In genomic region chr5:123947041-123947761, GRCm38 (mm10) we compare ENCODE assay signal across 10 mouse cellular contexts. TPM values are rescaled to one million over a fixed set of nuclear protein-coding genes. Genes with fewer than 3 reads are reported as not detected.
DNase-seq lines count a peak whose midpoint lies in the region; ATAC-seq lines count a peak whose summit lies in the region.
"Had no signal": no experiment of that assay in that cellular context is flagged by ENCODE, and none has a peak within 500 bp of the region (broad histone marks: within the 10 kb centered on the region; RNA-seq: fewer than 3 reads in every experiment).

No protein-coding gene starts in this region.

- no peaks in the 10 kb centered on the region; the same call in 1 of the 2 replicates for H3K4me1 ChIP-seq in intestine, embryonic 14.5 days (replicated peaks; ENCODE audit: control insufficient read depth, insufficient read depth, low read length)
- no peaks in the 10 kb centered on the region for H3K4me1 ChIP-seq in intestine, embryonic 15.5 days (replicated peaks)
- no peaks in the 10 kb centered on the region; the same call in 1 of the 2 replicates for H3K4me1 ChIP-seq in forebrain, embryonic 12.5 days
- H3K4me1 ChIP-seq: embryonic facial prominence, embryonic 12.5 days; limb, embryonic 13.5 days; stomach, embryonic 15.5 days had no signal

- DNase-seq in intestine, embryonic 14.5 days (ENCODE audit: low spot score), result peak; percentile 62
- DNase-seq in A20 (ENCODE audit: low read depth, low spot score) (peak; percentile 55), MN1 (ENCODE audit: low spot score) (peak; percentile 43)
- peak; percentile 87 for DNase-seq in retina, embryonic 14.5 days (ENCODE audit: low spot score)

- WGBS in intestine, embryonic 14.5 days, result 48% methylated on average over 7 of the region's 7 CpGs
- WGBS in intestine, embryonic 15.5 days, result 49% methylated on average over 7 of the region's 7 CpGs
- WGBS in forebrain, embryonic 12.5 days, result 55% methylated on average over 7 of the region's 7 CpGs

- no peak overlapping the region for H3K4me2 ChIP-seq in intestine, embryonic 14.5 days (ENCODE audit: low read length)
- no peak overlapping the region for H3K4me2 ChIP-seq in intestine, embryonic 15.5 days (replicated peaks)
- no peak overlapping the region for H3K4me2 ChIP-seq in forebrain, embryonic 12.5 days
- H3K4me2 ChIP-seq: embryonic facial prominence, embryonic 12.5 days; limb, embryonic 13.5 days; stomach, embryonic 15.5 days had no signal

- no peak overlapping the region for H3K4me3 ChIP-seq in intestine, embryonic 14.5 days (ENCODE audit: low read depth, low read length)
- H3K4me3 ChIP-seq in intestine, embryonic 15.5 days (replicated peaks), result no peak overlapping the region
- no peak overlapping the region for H3K4me3 ChIP-seq in forebrain, embryonic 12.5 days (replicated peaks)
- H3K4me3 ChIP-seq: embryonic facial prominence, embryonic 12.5 days; limb, embryonic 13.5 days; stomach, embryonic 15.5 days had no signal

- ATAC-seq in intestine, embryonic 14.5 days (replicated peaks; ENCODE audit: low FRiP score, low TSS enrichment, low read depth), result no peak
- no peak for ATAC-seq in intestine, embryonic 15.5 days
- ATAC-seq in granulocyte monocyte progenitor cell, adult 5-6 weeks (replicated peaks; ENCODE audit: poor library complexity, severe bottlenecking), result peak; percentile 37; the same call in 1 of the 2 replicates
- no peak for ATAC-seq in forebrain, embryonic 12.5 days (ENCODE audit: low FRiP score)

- no peaks in the 10 kb centered on the region for H3K36me3 ChIP-seq in intestine, embryonic 14.5 days (ENCODE audit: control insufficient read depth, insufficient read depth, low read length)
- H3K36me3 ChIP-seq in intestine, embryonic 15.5 days, result no peaks in the 10 kb centered on the region
- no peaks in the 10 kb centered on the region for H3K36me3 ChIP-seq in forebrain, embryonic 12.5 days (replicated peaks)
- H3K36me3 ChIP-seq: embryonic facial prominence, embryonic 12.5 days; limb, embryonic 13.5 days; stomach, embryonic 15.5 days had no signal

- no peaks in the 10 kb centered on the region for H3K9me3 ChIP-seq in intestine, embryonic 14.5 days (ENCODE audit: control insufficient read depth, low read length)
- H3K9me3 ChIP-seq in intestine, embryonic 15.5 days, result no peaks in the 10 kb centered on the region
- H3K9me3 ChIP-seq in forebrain, embryonic 12.5 days, result no peaks in the 10 kb centered on the region
- H3K9me3 ChIP-seq: embryonic facial prominence, embryonic 12.5 days; limb, embryonic 13.5 days; stomach, embryonic 15.5 days had no signal

- H3K9ac ChIP-seq in intestine, embryonic 14.5 days (ENCODE audit: low read length), result no peak overlapping the region
- no peak overlapping the region for H3K9ac ChIP-seq in intestine, embryonic 15.5 days
- no peak overlapping the region for H3K9ac ChIP-seq in forebrain, embryonic 12.5 days
- H3K9ac ChIP-seq: embryonic facial prominence, embryonic 12.5 days; limb, embryonic 13.5 days; stomach, embryonic 15.5 days had no signal

- no peaks in the 10 kb centered on the region for H3K27me3 ChIP-seq in intestine, embryonic 14.5 days (replicated peaks; ENCODE audit: control insufficient read depth, insufficient read depth, low read length)
- H3K27me3 ChIP-seq in intestine, embryonic 15.5 days (replicated peaks), result no peaks in the 10 kb centered on the region
- no peaks in the 10 kb centered on the region for H3K27me3 ChIP-seq in forebrain, embryonic 12.5 days
- H3K27me3 ChIP-seq: embryonic facial prominence, embryonic 12.5 days; limb, embryonic 13.5 days; stomach, embryonic 15.5 days had no signal

- no peak overlapping the region for H3K27ac ChIP-seq in intestine, embryonic 14.5 days (ENCODE audit: low read depth)
- H3K27ac ChIP-seq in intestine, embryonic 15.5 days, result no peak overlapping the region
- H3K27ac ChIP-seq in forebrain, embryonic 12.5 days, result no peak overlapping the region
- H3K27ac ChIP-seq: embryonic facial prominence, embryonic 12.5 days; limb, embryonic 13.5 days; stomach, embryonic 15.5 days had no signal

RNA-seq across cellular contexts. Expression of gene Ccdc62, which starts 16.7 kb away (rescaled TPM):
- polyA plus RNA-seq in intestine, embryonic 14.5 days (2014; fragmentation: Nextera tagmentation; extraction: Ambion mirVana), result 5.5 and 9.1 TPM in 2 replicates
- 4.7 and 5.1 TPM in 2 replicates for polyA plus RNA-seq in intestine, embryonic 15.5 days (2015; fragmentation: Nextera tagmentation; extraction: Ambion mirVana)
- 0.34 and 2.6 TPM in 2 replicates for total RNA-seq in granulocyte monocyte progenitor cell, adult 5-6 weeks (2014; fragmentation: Nextera tagmentation)
- total RNA-seq in granulocyte monocyte progenitor cell, adult 5-6 weeks (2017), result 0.10 and 5.3 TPM in 2 replicates
- polyA plus RNA-seq in forebrain, embryonic 12.5 days (2016; fragmentation: Nextera tagmentation; extraction: Ambion mirVana), result 4.4 and 5.6 TPM in 2 replicates

RNA-seq across cellular contexts. Expression of gene Gm43518, which starts 20.0 kb away (rescaled TPM):
- polyA plus RNA-seq in intestine, embryonic 14.5 days (2014; fragmentation: Nextera tagmentation; extraction: Ambion mirVana), result 1.4 and 2.3 TPM in 2 replicates
- 1.5 and 2.2 TPM in 2 replicates for polyA plus RNA-seq in intestine, embryonic 15.5 days (2015; fragmentation: Nextera tagmentation; extraction: Ambion mirVana)
- total RNA-seq in granulocyte monocyte progenitor cell, adult 5-6 weeks (2014; fragmentation: Nextera tagmentation), result not detected in 2 replicates
- total RNA-seq in granulocyte monocyte progenitor cell, adult 5-6 weeks (2017), result not detected in 2 replicates
- polyA plus RNA-seq in forebrain, embryonic 12.5 days (2016; fragmentation: Nextera tagmentation; extraction: Ambion mirVana), result 1.4 and 3.4 TPM in 2 replicates

RNA-seq across cellular contexts. Expression of gene Hip1r, which starts 26.2 kb away (rescaled TPM):
- 14.7 and 17.5 TPM in 2 replicates for polyA plus RNA-seq in intestine, embryonic 14.5 days (2014; fragmentation: Nextera tagmentation; extraction: Ambion mirVana)
- 26.0 and 29.3 TPM in 2 replicates for polyA plus RNA-seq in intestine, embryonic 15.5 days (2015; fragmentation: Nextera tagmentation; extraction: Ambion mirVana)
- total RNA-seq in granulocyte monocyte progenitor cell, adult 5-6 weeks (2014; fragmentation: Nextera tagmentation), result 11.5 and 39.3 TPM in 2 replicates
- 10.1 and 16.9 TPM in 2 replicates for total RNA-seq in granulocyte monocyte progenitor cell, adult 5-6 weeks (2017)
- 16.0 and 17.9 TPM in 2 replicates for polyA plus RNA-seq in forebrain, embryonic 12.5 days (2016; fragmentation: Nextera tagmentation; extraction: Ambion mirVana)

RNA-seq across cellular contexts. Expression of gene Denr, which starts 40.2 kb away (rescaled TPM):
- 118 and 129 TPM in 2 replicates for polyA plus RNA-seq in intestine, embryonic 14.5 days (2014; fragmentation: Nextera tagmentation; extraction: Ambion mirVana)
- polyA plus RNA-seq in intestine, embryonic 15.5 days (2015; fragmentation: Nextera tagmentation; extraction: Ambion mirVana), result 117 and 146 TPM in 2 replicates
- total RNA-seq in granulocyte monocyte progenitor cell, adult 5-6 weeks (2014; fragmentation: Nextera tagmentation), result 67.5 and 72.9 TPM in 2 replicates
- total RNA-seq in granulocyte monocyte progenitor cell, adult 5-6 weeks (2017), result 76.4 and 100.0 TPM in 2 replicates
- polyA plus RNA-seq in forebrain, embryonic 12.5 days (2016; fragmentation: Nextera tagmentation; extraction: Ambion mirVana), result 161 and 171 TPM in 2 replicates
